Mouse (Mus musculus): Measurements from ENCODE around the gene Ccdc117. TPM values are rescaled to one million over a fixed set of nuclear protein-coding genes. Genes with fewer than 3 reads are reported as not detected.
A peak's percentile ranks its signal among the peaks of the same experiment; 100 is the strongest.
"Not testable (repeated sequence)": the region's sequence is repeated elsewhere in the genome, so short reads cannot be mapped to it uniquely, and the experiment has no call there.

Gene Ccdc117
- polyA plus RNA-seq, 1 experiment from 2014 or later: 18.5 TPM

- no peak for DNase-seq (ENCODE audit: low spot score)
Measured at GRCm38 (mm10) chr11:5510099-5510391, 31.9 kb downstream of the Ccdc117 start.

GRCm38 (mm10) chr11:5509215-5510098, 32.5 kb downstream of the Ccdc117 start:
- peak; percentile 65 for DNase-seq (ENCODE audit: low spot score)

GRCm38 (mm10) chr11:5505856-5506575, 36.0 kb downstream of the Ccdc117 start:
- peak; percentile 65 for DNase-seq (ENCODE audit: low spot score)

- no peak for DNase-seq (ENCODE audit: low spot score)
Measured at GRCm38 (mm10) chr11:5502351-5503051, 39.5 kb downstream of the Ccdc117 start.

- DNase-seq (ENCODE audit: low spot score): peak; percentile 80
Measured at GRCm38 (mm10) chr11:5500903-5501741, 40.9 kb downstream of the Ccdc117 start.

- DNase-seq (ENCODE audit: low spot score): peak; percentile 80
Measured at GRCm38 (mm10) chr11:5499961-5500644, 41.9 kb downstream of the Ccdc117 start.

- DNase-seq (ENCODE audit: low spot score): no peak
Measured at GRCm38 (mm10) chr11:5498931-5499661, 42.9 kb downstream of the Ccdc117 start.

DNA sequence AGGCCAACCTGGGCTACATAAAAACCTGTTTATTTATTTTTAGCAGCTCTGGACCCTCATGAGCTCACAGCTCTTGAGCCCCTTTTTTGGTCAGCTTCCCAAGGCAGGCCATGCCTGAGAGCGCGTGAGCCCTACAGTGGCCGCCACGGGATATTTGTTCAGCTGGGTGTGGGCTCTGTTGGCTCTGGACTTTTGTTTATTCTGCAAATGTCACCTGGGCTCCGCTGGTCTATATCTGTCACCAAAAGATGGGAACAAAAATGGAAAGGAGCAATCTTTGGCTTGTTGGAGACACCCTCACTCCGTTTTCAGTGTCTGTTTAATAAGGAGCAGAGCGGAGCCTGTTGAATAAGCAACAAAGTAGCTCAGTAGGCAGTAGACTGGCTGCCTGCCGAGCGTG, 43.6 kb downstream of the Ccdc117 start:
- DNase-seq (ENCODE audit: low spot score): no peak

GRCm38 (mm10) chr11:5496559-5497248, 45.3 kb downstream of the Ccdc117 start:
- no peak for DNase-seq (ENCODE audit: low spot score)

DNA sequence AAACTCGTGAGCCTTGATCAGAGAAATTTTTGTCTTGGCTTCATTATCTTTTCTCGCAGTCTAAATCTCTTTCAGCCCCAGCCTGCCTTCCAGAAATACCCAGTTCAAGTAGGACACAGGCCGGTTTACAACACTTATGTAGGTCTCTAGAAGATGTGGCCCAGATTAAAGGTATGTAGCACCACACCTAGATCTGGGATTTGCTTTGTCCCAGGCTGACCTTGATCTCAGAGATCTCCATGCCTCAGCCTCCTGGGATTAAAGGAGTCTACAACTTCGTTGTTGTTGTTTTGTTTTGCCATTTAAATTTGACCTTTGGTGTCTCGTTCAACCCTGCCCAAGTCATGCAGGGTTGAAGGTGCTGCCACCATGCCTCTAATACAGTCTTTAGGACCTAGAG, 46.1 kb downstream of the Ccdc117 start:
- no peak for DNase-seq (ENCODE audit: low spot score)

DNA sequence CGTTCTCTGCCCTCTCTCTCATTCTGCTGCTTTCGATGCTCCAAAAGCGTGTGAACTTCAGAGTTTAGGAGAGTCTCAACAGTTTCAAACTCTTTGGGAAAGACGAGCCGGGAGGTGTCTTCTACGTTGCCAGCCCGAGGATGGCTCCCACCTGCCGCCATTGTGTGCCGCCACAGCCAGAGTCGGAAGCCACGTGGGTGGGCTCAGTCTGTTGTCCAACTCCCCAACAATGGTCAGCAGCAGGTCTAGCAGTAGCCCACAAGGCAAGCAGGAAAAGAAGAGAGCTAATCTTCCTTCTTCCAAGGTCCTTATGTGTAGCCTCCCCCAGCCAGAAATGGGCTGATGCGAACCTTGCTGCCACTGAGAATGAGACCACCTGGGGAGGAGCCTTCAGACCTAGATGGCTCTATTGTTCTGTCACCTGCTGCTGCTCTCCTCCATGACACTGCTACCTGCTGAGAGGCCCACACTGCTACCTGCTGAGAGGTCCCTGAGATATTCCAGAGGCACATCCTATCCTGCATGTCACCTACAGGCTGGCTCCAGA, 46.6 kb downstream of the Ccdc117 start:
- no peak for DNase-seq (ENCODE audit: low spot score)

DNA sequence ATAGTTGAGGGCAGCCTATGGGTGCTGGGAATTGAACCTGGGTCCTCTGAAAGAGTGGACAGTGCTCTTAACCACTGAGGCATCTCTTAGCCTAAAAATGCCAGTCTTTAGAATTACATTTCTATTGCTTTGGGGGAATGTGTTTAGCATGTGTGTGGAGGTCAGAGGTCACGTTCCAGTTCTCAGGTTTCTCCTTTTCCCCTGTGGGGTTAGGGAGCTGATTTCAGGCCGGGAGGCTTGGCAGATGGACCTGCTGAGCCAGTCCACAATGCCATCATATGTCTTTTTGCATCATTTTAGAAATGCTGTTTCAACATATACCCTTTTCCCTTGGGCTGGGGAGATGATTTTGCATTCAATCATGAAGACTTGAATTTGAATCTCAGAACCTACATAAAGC, 48.1 kb downstream of the Ccdc117 start:
- no peak for DNase-seq (ENCODE audit: low spot score)

DNA sequence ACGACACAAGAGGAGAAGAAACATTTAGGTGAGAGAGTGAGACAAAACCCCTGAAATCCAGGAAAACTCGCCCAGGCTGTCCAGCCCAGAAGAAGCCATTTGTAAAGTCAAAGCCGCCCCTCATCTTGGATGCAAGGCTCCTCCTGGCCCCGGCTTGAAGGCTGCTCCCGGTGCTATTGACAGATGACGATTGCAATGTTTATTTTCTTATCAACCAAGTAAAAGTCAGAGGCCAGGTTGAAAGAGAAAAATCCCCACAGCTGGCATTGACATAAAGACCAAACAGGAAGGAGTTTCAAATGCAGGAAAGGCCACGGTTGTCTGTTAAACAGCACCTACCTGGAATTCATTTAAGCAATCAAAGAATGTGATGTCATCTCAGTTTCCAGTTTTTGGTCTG, 50.1 kb downstream of the Ccdc117 start:
- no peak for DNase-seq (ENCODE audit: low spot score)

DNA sequence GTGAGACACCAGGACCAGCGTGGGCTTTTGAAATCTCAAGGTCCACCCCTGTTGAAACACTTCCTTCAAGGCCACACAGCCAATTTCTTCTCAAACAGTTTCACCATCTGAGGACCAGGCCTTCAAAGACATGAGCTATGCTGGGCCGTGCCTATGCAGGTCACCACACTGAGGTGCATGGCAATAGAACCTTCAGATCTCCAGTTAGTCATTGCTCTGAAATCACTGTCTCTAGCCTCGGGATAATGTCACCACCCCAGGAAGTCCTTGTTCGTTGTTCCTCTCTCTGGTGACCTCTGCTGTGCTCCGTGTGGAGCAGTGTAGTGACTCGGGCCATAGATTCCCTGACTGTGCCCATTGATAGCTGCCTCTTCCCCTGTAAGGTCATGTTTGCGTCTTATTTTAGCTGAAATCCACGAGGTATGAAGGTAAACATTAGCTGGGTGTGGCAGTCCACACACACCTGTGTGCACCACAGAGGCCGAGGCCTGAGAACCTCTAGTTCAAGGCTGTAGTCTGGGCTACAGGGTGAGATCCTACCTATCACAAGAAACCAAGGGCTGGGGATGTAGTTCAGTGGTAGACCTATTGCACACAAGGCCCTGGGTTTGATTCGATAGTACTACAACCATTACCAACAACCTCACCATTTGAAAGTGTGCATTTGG, 50.9 kb downstream of the Ccdc117 start:
- no peak for DNase-seq (ENCODE audit: low spot score)

DNA sequence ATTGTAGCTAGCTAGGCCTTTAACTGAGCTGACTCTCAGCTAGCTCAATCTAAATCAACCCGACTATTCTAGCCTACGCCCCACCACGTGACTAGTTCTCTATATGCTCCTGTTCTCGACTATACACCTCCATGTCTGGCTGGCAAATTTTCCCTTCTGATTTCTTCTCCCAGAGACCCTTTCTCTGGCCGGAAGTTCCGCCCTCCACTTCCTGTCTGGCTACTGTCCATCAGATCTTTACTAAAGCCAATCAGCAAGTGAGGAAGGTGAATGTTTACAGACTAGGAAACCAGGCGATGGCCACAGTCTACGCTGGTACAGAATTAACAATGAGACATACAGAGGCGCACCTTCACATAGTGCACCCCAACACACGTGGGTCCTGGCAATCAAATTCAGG, 52.6 kb downstream of the Ccdc117 start:
- DNase-seq (ENCODE audit: low spot score): not testable (repeated sequence)

DNA sequence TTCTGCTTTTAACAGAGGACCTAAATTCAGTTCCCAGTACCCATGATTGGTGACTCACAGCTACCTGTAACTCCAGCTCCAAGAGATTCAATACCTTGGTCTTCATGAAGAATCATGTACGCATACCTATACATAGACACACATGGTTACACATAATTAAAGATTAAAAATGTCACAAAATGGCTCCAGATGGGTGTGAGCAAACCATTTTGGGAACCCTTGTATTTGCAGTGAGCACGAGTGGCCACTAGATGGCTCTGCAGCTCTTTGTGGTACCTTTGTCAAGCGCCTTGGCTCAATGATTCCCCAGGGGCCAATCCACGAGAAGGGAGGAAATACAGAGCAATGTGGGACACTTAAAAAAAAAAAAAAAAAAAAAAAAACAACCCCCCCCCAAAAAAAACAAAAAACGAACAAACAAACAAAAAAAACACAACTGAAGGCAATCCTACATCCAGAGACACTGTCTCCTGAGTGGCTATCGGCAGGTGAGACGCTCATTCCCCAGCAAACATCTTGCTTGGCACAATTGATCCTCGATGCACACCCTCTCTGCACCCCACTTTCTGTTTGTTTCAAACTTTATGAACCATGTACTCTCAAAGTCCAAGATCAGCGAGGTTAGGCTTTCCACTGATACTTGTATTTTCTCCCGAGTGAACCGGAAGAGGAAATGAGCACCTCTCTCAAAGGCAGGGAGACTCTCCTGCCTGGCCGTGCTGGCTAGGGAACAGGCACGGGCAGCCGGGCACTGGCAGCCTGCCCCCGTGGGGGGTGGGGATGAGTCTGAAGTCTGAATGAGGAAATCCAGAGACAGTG, 56.6 kb downstream of the Ccdc117 start:
- peak; percentile 94 for DNase-seq (ENCODE audit: low spot score)

DNA sequence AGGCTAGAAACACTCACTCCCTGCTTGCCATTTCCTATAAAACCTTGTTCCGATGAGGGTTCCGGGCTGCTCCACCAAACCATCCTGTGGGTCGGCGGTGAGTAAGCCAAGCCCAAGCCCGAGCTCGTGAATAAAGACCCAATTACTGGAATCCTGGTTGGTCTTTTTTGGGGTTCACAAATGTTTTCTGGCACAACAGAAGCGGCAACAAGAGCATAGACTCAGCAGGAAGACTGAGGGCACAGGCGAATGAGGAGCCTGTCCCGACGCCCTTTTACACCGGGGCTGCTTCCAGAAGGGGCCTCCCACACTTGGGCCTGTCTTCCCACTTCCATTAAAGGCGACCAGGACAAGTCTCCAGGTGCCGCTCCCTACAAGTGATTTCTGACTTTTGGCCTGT, 59.4 kb downstream of the Ccdc117 start:
- no peak for DNase-seq (ENCODE audit: low spot score)

Measured in thymus, postnatal 0 days (tissue).